Mouse (Mus musculus): ENCODE data around the gene Otud3. TPM values are rescaled to one million over a fixed set of nuclear protein-coding genes. Genes with fewer than 3 reads are reported as not detected.

Otud3 gene
- 7.3 to 8.7 TPM (median 8.3 TPM) in 4 replicates for total RNA-seq (2023)

GRCm38 (mm10) chr4:138913797-138914196 is at the start of gene Otud3:
Gene Otud3, minus strand, starts transcription at chr4:138913945.

GRCm38 (mm10) chr4:138877731-138878130 is 36.0 kb downstream of the Otud3 start, which contains the start of gene Pla2g2e:
Gene Pla2g2e, plus strand, starts transcription at chr4:138877942.

GRCm38 (mm10) chr4:138873864-138874263 is 39.9 kb downstream of the Otud3 start, which contains the start of gene Gm13030:
Gene Gm13030, minus strand, starts transcription at chr4:138873964.

GRCm38 (mm10) chr4:138863344-138863998 is 50.3 kb downstream of the Otud3 start, which contains the start of gene Pla2g5:
Gene Pla2g5, minus strand, starts transcription at chr4:138863482.

Other genes with a start within 250 kb of the Otud3 start
- not detected in 4 replicates for gene Pla2g2c, start 189.2 kb downstream of the Otud3 start, total RNA-seq (2023)
- not detected in 4 replicates for gene Ubxn10, start 176.8 kb downstream of the Otud3 start, total RNA-seq (2023)
- gene Pla2g2f, start 156.3 kb downstream of the Otud3 start, total RNA-seq (2023) = not detected in 4 replicates
- 0.91 TPM in 1 of 4 replicates, not detected in the others for gene Pla2g2d, start 138.2 kb downstream of the Otud3 start, total RNA-seq (2023)
- gene Pla2g5, start 50.5 kb downstream of the Otud3 start, total RNA-seq (2023) = 1.9 TPM in 1 of 4 replicates, not detected in the others
- not detected in 4 replicates for gene Gm13030, start 40.0 kb downstream of the Otud3 start, total RNA-seq (2023)
- gene Pla2g2e, start 36.0 kb downstream of the Otud3 start, total RNA-seq (2023) = not detected in 4 replicates
- gene Rnf186, start 53.2 kb upstream of the Otud3 start, total RNA-seq (2023) = not detected in 4 replicates
- gene Tmco4, start 58.9 kb upstream of the Otud3 start, total RNA-seq (2023) = 30.2 to 35.8 TPM (median 35.2 TPM) in 4 replicates
- not detected in 4 replicates for gene Htr6, start 161.6 kb upstream of the Otud3 start, total RNA-seq (2023)
- gene Nbl1, start 179.0 kb upstream of the Otud3 start, total RNA-seq (2023) = 1.2 to 1.9 TPM (median 1.5 TPM) in 4 replicates
- 94.7 to 117 TPM (median 103 TPM) in 4 replicates for gene Minos1, start 217.2 kb upstream of the Otud3 start, total RNA-seq (2023)